Mouse (Mus musculus): ENCODE results near the gene Gm27027. TPM values are rescaled to one million over a fixed set of nuclear protein-coding genes. Genes with fewer than 3 reads are reported as not detected.

The Gm27027 gene
- not detected in 2 replicates for polyA plus RNA-seq (2021; fragmentation: Nextera tagmentation)
- long read RNA-seq, experiment 1 = 0 reads
- long read RNA-seq, experiment 2 = 0 reads

DNA sequence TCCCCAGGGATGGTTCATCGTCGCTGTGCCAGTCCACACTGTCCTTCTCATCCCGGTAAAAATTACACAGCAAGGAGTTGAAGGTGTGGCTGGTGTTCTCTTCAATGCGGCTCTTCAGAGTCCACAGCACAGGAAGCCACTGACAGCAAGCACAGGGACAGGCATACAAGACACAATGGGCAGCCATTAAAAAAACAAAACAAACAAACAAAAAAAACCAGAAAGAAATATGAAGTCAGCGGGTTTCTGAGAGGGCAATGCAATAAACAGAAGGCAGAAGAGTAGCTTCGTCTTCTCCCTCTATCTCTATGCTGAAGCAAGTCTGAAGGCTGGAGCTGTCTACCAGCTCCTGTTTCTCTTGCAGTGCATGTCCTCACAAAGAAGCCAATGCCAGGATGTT lies at the start of gene Gm27027:
Gm27027 (minus strand) TSS at position 101 of the 400 bp plus-strand sequence.

DNA sequence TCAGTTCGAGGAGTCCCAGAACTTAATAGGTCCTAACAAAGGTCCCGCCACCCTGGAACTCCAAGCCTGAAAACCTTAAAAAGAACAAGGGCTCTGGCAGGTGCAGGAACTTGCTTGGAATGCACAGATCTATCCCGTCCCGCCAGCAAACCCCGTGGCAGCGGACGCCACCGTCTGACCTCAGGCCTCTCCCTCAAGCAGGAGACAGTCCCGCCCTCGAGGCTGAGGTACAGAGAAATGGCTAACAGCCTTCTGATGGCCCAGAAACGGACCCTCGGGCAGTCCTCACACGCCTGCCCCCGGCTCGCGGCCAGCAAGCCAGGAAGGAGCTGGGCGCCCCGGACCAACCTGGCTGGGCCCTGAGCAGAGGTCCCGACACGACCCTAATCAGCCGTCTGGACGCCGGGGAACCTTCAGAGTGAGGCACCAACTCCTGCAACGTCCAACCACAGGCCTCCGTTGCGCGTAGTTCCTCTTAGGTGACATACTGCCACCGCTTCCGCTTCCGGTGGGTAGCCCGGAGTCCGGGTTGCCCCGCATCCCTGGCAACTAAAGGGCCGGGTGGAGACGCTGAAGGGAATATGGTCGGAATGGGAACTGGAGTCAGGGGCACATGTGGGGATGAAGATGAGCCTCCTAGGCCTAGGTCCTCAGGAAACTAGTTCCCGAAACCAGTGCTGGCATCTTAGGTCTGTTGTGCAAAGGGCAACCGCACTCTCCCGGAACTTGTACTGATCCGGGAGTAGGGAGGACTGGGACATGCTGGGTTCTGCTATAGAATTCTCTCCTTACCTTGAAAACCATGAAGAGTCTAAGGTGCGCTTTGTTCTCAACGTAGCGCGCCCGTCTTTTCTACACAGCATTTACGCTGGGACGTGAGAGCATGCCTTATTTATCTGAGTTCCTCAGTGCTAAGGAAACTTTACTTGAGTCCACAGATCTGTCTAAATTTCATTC lies 14.5 kb upstream of the Gm27027 start, which contains the start of gene Alkbh3:
Alkbh3 (minus strand) TSS at position 473 of the 957 bp plus-strand sequence.

DNA sequence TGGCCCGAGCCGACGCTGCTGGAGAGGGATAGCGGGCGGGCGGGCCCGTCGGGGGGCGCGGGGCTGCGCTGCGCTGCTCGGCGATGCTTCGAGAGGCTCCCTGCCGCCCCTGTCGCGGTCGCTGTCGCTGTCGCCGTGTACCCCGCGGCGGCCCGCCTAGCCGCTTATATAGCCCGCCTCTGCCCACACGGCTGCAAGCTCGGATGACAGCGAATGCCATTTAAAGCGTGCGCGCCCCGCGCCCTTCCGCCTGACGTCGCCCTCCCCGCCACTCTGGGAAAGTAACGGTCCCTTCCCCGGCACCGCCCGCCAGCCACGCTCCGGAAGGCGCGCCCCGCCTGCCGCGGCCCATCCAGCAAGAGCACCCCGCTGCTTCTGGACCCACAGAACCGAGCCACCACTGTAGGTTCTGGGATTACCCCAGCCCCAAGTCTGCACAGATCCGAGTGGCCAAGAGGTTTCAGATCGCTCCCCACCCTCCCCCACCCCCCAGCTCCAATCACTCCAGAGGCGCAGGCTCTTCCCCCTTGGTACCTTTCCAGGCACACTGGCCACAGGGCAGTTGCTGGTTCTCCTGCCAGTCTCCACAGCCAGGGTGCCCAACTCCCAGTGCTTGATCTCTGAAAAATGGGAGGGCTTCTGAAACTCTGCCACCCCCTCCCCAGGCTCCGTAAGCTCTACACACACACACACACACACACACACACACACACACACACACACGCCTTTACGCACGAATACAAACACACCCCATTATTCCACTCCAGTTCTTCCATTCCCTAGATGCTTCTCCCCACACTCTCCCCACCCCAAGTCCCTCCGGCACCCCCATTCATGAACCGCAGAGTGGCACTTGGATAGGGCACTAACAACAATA lies 39.0 kb downstream of the Gm27027 start, which contains the start of gene Gm13889:
Gm13889 (minus strand) TSS at position 294 of the 877 bp plus-strand sequence.

Other genes with a start within 250 kb of the Gm27027 start
- gene Ext2, start 173.8 kb downstream of the Gm27027 start, polyA plus RNA-seq (2021; fragmentation: Nextera tagmentation) = 39.6 and 41.2 TPM in 2 replicates
- gene Accs, start 146.4 kb downstream of the Gm27027 start, polyA plus RNA-seq (2021; fragmentation: Nextera tagmentation) = 2.0 and 2.1 TPM in 2 replicates
- gene Accsl, start 127.2 kb downstream of the Gm27027 start, polyA plus RNA-seq (2021; fragmentation: Nextera tagmentation) = not detected in 2 replicates
- 8.6 and 9.1 TPM in 2 replicates for gene Gm13889, start 39.2 kb downstream of the Gm27027 start, polyA plus RNA-seq (2021; fragmentation: Nextera tagmentation)
- 21.9 and 22.8 TPM in 2 replicates for gene Alkbh3, start 14.5 kb upstream of the Gm27027 start, polyA plus RNA-seq (2021; fragmentation: Nextera tagmentation)
- 47.4 and 58.4 TPM in 2 replicates for gene Hsd17b12, start 161.6 kb upstream of the Gm27027 start, polyA plus RNA-seq (2021; fragmentation: Nextera tagmentation)